Mouse (Mus musculus): ENCODE measurements around the gene Stx1a. TPM values are rescaled to one million over a fixed set of nuclear protein-coding genes. Genes with fewer than 3 reads are reported as not detected.
A peak's percentile ranks its signal among the peaks of the same experiment; 100 is the strongest.
"Not testable (repeated sequence)": the region's sequence is repeated elsewhere in the genome, so short reads cannot be mapped to it uniquely, and the experiment has no call there.

Stx1a gene
- polyA plus RNA-seq, 1 experiment, result 6.8 TPM

GRCm38 (mm10) chr5:135040777-135041176 is 17.5 kb downstream of the Stx1a start:
- Histone ChIP-seq H3K36me3 (ENCODE audit: control insufficient read depth, insufficient read depth, low read length) (no peaks in the 10 kb centered on the region), H3K27me3 (ENCODE audit: control insufficient read depth, insufficient read depth, low read length) (no peaks in the 10 kb centered on the region), H3K4me1 (ENCODE audit: control insufficient read depth, insufficient read depth, low read length) (no peaks in the 10 kb centered on the region; the same call in 1 of the 2 replicates), H3K27ac (ENCODE audit: control insufficient read depth, insufficient read depth, low read depth, low read length) (peak overlapping the region; percentile 61), H3K4me3 (ENCODE audit: control insufficient read depth, low read depth, low read length) (no peak overlapping the region)
- TF ChIP-seq CTCF (IDR thresholded peaks at IDR 0.05; ENCODE audit: control insufficient read depth, insufficient read depth, insufficient replicate concordance, low read depth, low read length) (no peak), POLR2A (IDR thresholded peaks at IDR 0.05; ENCODE audit: control insufficient read depth, low read depth, low read length) (no peak)

- Histone ChIP-seq H3K4me1 (ENCODE audit: control insufficient read depth, insufficient read depth, low read length) (no peaks in the 10 kb centered on the region; the same call in 1 of the 2 replicates), H3K27me3 (ENCODE audit: control insufficient read depth, insufficient read depth, low read length) (no peaks in the 10 kb centered on the region), H3K36me3 (ENCODE audit: control insufficient read depth, insufficient read depth, low read length) (no peaks in the 10 kb centered on the region), H3K4me3 (ENCODE audit: control insufficient read depth, low read depth, low read length) (peak overlapping the region; percentile 47), H3K27ac (ENCODE audit: control insufficient read depth, insufficient read depth, low read depth, low read length) (0 out of 2 replicates have a peak overlapping the region, but pooled peaks have one; percentile 1)
- TF ChIP-seq POLR2A (IDR thresholded peaks at IDR 0.05; ENCODE audit: control insufficient read depth, low read depth, low read length) (0 out of 2 replicates have a peak, but pooled peaks have one; percentile 44), CTCF (IDR thresholded peaks at IDR 0.05; ENCODE audit: control insufficient read depth, insufficient read depth, insufficient replicate concordance, low read depth, low read length) (no peak)
Observed at GRCm38 (mm10) chr5:135042105-135042788, 19.0 kb downstream of the Stx1a start.

GRCm38 (mm10) chr5:135044575-135044974 is 21.3 kb downstream of the Stx1a start:
- H3K4me3 ChIP-seq (ENCODE audit: control insufficient read depth, low read depth, low read length), result no peak overlapping the region
- no peak overlapping the region for H3K27ac ChIP-seq (ENCODE audit: control insufficient read depth, insufficient read depth, low read depth, low read length)
- no peaks in the 10 kb centered on the region for H3K36me3 ChIP-seq (ENCODE audit: control insufficient read depth, insufficient read depth, low read length)
- no peaks in the 10 kb centered on the region for H3K27me3 ChIP-seq (ENCODE audit: control insufficient read depth, insufficient read depth, low read length)
- peaks cover 7% of the 10 kb centered on the region for H3K4me1 ChIP-seq (ENCODE audit: control insufficient read depth, insufficient read depth, low read length)
- TF ChIP-seq POLR2A (IDR thresholded peaks at IDR 0.05; ENCODE audit: control insufficient read depth, low read depth, low read length), result no peak
- no peak for TF ChIP-seq CTCF (IDR thresholded peaks at IDR 0.05; ENCODE audit: control insufficient read depth, insufficient read depth, insufficient replicate concordance, low read depth, low read length)

- TF ChIP-seq POLR2A (IDR thresholded peaks at IDR 0.05; ENCODE audit: control insufficient read depth, low read depth, low read length), result no peak
- TF ChIP-seq CTCF (IDR thresholded peaks at IDR 0.05; ENCODE audit: control insufficient read depth, insufficient read depth, insufficient replicate concordance, low read depth, low read length), result no peak
- no peak overlapping the region for H3K27ac ChIP-seq (ENCODE audit: control insufficient read depth, insufficient read depth, low read depth, low read length)
- peaks cover 9% of the 10 kb centered on the region for H3K4me1 ChIP-seq (ENCODE audit: control insufficient read depth, insufficient read depth, low read length)
- no peak overlapping the region for H3K4me3 ChIP-seq (ENCODE audit: control insufficient read depth, low read depth, low read length)
- no peaks in the 10 kb centered on the region for H3K36me3 ChIP-seq (ENCODE audit: control insufficient read depth, insufficient read depth, low read length)
- H3K27me3 ChIP-seq (ENCODE audit: control insufficient read depth, insufficient read depth, low read length), result no peaks in the 10 kb centered on the region
Observed at GRCm38 (mm10) chr5:135048539-135048938, 25.3 kb downstream of the Stx1a start.

- H3K4me1 ChIP-seq (ENCODE audit: control insufficient read depth, insufficient read depth, low read length); H3K27me3 ChIP-seq (ENCODE audit: control insufficient read depth, insufficient read depth, low read length); H3K4me3 ChIP-seq (ENCODE audit: control insufficient read depth, low read depth, low read length); H3K36me3 ChIP-seq (ENCODE audit: control insufficient read depth, insufficient read depth, low read length); H3K27ac ChIP-seq (ENCODE audit: control insufficient read depth, insufficient read depth, low read depth, low read length): not testable (repeated sequence)
Observed at GRCm38 (mm10) chr5:135049268-135049667, 26.0 kb downstream of the Stx1a start.

GRCm38 (mm10) chr5:135053356-135053755 is 30.1 kb downstream of the Stx1a start:
- Histone ChIP-seq H3K27me3 (ENCODE audit: control insufficient read depth, insufficient read depth, low read length) (no peaks in the 10 kb centered on the region), H3K36me3 (ENCODE audit: control insufficient read depth, insufficient read depth, low read length) (no peaks in the 10 kb centered on the region; the same call in none of the 2 replicates), H3K4me1 (ENCODE audit: control insufficient read depth, insufficient read depth, low read length) (peaks cover 9% of the 10 kb centered on the region), H3K4me3 (ENCODE audit: control insufficient read depth, low read depth, low read length) (no peak overlapping the region), H3K27ac (ENCODE audit: control insufficient read depth, insufficient read depth, low read depth, low read length) (no peak overlapping the region)
- no peak for TF ChIP-seq POLR2A (IDR thresholded peaks at IDR 0.05; ENCODE audit: control insufficient read depth, low read depth, low read length)
- TF ChIP-seq CTCF (IDR thresholded peaks at IDR 0.05; ENCODE audit: control insufficient read depth, insufficient read depth, insufficient replicate concordance, low read depth, low read length), result no peak

GRCm38 (mm10) chr5:135063629-135064381 is 40.5 kb downstream of the Stx1a start, which contains the start of gene Dnajc30:
TSS of gene Dnajc30 (plus strand) at chr5:135064202.
- Histone ChIP-seq H3K36me3 (ENCODE audit: control insufficient read depth, insufficient read depth, low read length) (peaks cover 4% of the 10 kb centered on the region; the same call in 1 of the 2 replicates), H3K27me3 (ENCODE audit: control insufficient read depth, insufficient read depth, low read length) (no peaks in the 10 kb centered on the region), H3K4me1 (ENCODE audit: control insufficient read depth, insufficient read depth, low read length) (peaks cover 2% of the 10 kb centered on the region), H3K4me3 (ENCODE audit: control insufficient read depth, low read depth, low read length) (peak within 1 kb of the TSS; percentile 98), H3K27ac (ENCODE audit: control insufficient read depth, insufficient read depth, low read depth, low read length) (peak within 1 kb of the TSS; percentile 80)
- TF ChIP-seq POLR2A (IDR thresholded peaks at IDR 0.05; ENCODE audit: control insufficient read depth, low read depth, low read length) (peak; percentile 91), CTCF (IDR thresholded peaks at IDR 0.05; ENCODE audit: control insufficient read depth, insufficient read depth, insufficient replicate concordance, low read depth, low read length) (no peak)

Measured in testis, adult 2 months (tissue).